Mouse (Mus musculus): ENCODE measurements around the gene Abraxas2. TPM values are rescaled to one million over a fixed set of nuclear protein-coding genes. Genes with fewer than 3 reads are reported as not detected.

Gene Abraxas2
- polyA plus RNA-seq, 1 experiment from 2014 or later: 39.6 TPM

DNA sequence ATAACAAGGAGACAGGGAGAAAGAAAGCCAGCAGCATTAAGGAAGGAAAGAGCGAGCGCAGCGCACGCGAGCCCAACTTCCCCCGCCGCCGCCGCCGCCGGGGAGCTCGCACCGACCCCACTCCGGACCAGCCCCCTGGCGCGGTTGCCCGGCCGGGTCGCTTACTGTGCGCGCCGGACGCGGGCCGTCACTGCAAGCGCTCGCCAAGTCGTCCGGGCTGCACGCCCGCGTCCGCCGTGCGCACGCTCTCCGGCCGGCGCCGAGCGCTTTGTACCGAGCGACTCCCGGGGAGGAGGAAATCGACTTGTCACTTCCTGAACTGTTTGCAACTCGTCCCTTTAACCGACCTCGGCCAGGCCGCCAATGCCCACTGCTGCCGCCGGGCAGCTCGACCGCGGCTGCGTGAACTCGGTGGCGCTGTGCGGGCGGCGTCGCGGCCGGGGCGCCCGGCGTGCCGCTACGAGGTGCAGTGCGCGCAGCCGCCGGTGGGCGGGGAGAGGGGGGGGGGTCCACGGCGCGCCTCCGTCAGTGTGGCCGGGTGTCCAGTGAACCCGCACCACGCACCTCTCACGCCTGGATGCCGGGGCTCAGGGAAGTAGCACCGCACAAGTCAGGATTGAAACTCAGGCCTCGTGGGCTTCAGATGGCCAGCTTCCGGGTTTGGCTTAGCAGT, 45.5 kb upstream of the Abraxas2 start, which contains the start of gene Fam53b:
Gene Fam53b (minus strand): TSS at position 471 of the 673 bp plus-strand sequence.
- peak; percentile 70 for ATAC-seq (ENCODE audit: insufficient read depth)

DNA sequence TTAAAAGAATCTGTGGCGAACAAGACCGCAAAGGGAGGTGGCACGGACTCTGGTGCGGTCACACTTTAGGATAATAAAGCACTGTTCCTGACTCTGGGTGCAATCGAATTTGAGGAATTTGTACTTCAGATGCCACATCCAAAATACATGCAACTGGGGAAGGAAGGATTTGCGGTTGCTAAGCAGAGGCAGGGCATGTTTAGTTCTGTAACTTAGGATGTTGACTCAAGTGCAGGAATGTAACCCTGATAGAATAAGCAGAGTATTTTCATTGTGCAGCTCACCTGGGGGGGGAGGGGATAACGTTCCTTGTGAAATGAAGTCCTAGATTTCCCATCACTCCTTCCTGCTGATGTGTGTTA, 45.0 kb upstream of the Abraxas2 start:
- TF ChIP-seq CTCF (IDR thresholded peaks at IDR 0.05; ENCODE audit: low read depth): no peak

More for the DNA sequence above, 45.5 kb upstream of the Abraxas2 start, which contains the start of gene Fam53b:
- peak within 1 kb of the TSS; percentile 70 for H3K4me3 ChIP-seq (ENCODE audit: low read depth, low read length)
- under 1% methylated on average over 80 of the region's 85 CpGs for WGBS
- 0 out of 2 replicates have a peak, but pooled peaks have one; percentile 37 for TF ChIP-seq CTCF (IDR thresholded peaks at IDR 0.05; ENCODE audit: low read depth)
- H3K9me3 ChIP-seq (ENCODE audit: low read depth, low read length): no peaks in the 10 kb centered on the region
- H3K27ac ChIP-seq (ENCODE audit: low read depth): peak within 1 kb of the TSS; percentile 94
- peak within 1 kb of the TSS; percentile 83 for H3K9ac ChIP-seq
- peak within 1 kb of the TSS; percentile 84 for H3K4me2 ChIP-seq
- H3K36me3 ChIP-seq (ENCODE audit: insufficient read depth): no peaks in the 10 kb centered on the region
- no peaks in the 10 kb centered on the region for H3K27me3 ChIP-seq (ENCODE audit: insufficient read depth, low read length)
- DNase-seq: peak; percentile 74
- H3K4me1 ChIP-seq (ENCODE audit: insufficient read depth): peaks cover 17% of the 10 kb centered on the region

DNA sequence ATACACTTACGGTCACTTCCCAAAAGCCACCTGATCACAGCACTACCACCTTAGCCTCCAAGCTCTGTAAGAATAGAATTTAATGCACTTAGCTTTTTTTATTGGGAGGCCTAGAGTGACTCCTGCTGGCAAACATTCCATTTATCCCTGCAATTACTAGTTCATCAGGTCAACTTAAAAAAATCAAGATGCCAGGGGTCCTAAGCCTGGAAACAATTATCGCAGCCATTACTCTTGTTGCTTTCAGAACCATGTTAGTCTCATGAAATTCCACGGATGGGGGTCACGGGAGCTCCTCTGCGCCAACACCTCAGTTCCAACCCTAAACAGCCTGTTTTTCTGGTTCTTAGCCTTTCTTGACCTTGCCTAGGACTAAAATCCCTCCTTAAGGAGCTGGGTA, 43.9 kb upstream of the Abraxas2 start:
- Histone ChIP-seq H3K9ac (no peak overlapping the region), H3K27ac (ENCODE audit: low read depth) (no peak overlapping the region), H3K27me3 (ENCODE audit: insufficient read depth, low read length) (no peaks in the 10 kb centered on the region), H3K4me1 (ENCODE audit: insufficient read depth) (peaks cover 8% of the 10 kb centered on the region), H3K9me3 (ENCODE audit: low read depth, low read length) (no peaks in the 10 kb centered on the region), H3K4me3 (ENCODE audit: low read depth, low read length) (no peak overlapping the region), H3K4me2 (no peak overlapping the region), H3K36me3 (ENCODE audit: insufficient read depth) (no peaks in the 10 kb centered on the region; the same call in 1 of the 2 replicates)
- no peak for DNase-seq
- ATAC-seq (ENCODE audit: insufficient read depth): no peak
- 71% methylated on average over 5 of the region's 5 CpGs for WGBS
- 0 out of 2 replicates have a peak, but pooled peaks have one; percentile 14 for TF ChIP-seq CTCF (IDR thresholded peaks at IDR 0.05; ENCODE audit: low read depth)

More for the DNA sequence above, 45.0 kb upstream of the Abraxas2 start:
- H3K9ac ChIP-seq: peak overlapping the region; percentile 83
- H3K27ac ChIP-seq (ENCODE audit: low read depth): peak overlapping the region; percentile 94
- peak overlapping the region; percentile 84 for H3K4me2 ChIP-seq
- no peaks in the 10 kb centered on the region for H3K27me3 ChIP-seq (ENCODE audit: insufficient read depth, low read length)
- WGBS: under 1% methylated on average over 7 of the region's 7 CpGs
- peaks cover 12% of the 10 kb centered on the region for H3K4me1 ChIP-seq (ENCODE audit: insufficient read depth)
- ATAC-seq (ENCODE audit: insufficient read depth) (peak; percentile 19), DNase-seq (no peak)
- peak overlapping the region; percentile 70 for H3K4me3 ChIP-seq (ENCODE audit: low read depth, low read length)
- H3K36me3 ChIP-seq (ENCODE audit: insufficient read depth): no peaks in the 10 kb centered on the region
- H3K9me3 ChIP-seq (ENCODE audit: low read depth, low read length): no peaks in the 10 kb centered on the region

DNA sequence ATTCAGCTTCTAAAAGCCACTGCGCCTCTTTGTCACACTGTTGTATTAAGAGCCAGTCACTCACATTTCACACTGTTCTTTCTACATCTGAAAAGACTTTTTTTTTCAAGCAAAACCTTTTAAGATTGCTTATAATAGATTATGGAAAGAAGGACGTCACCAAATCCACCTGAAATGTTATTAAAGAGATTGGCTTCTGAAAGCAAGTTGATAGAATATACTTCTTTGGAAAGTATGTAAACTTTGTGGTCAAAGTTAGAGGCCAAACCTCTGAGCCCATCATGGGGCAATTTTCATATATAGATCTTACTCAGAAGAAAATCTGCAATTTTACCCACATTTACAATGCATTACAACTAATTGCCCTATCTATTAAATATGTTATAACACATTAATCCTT, 42.5 kb upstream of the Abraxas2 start:
- H3K4me3 ChIP-seq (ENCODE audit: low read depth, low read length): no peak overlapping the region
- H3K36me3 ChIP-seq (ENCODE audit: insufficient read depth): peaks cover 6% of the 10 kb centered on the region; the same call in 1 of the 2 replicates
- no peak for TF ChIP-seq CTCF (IDR thresholded peaks at IDR 0.05; ENCODE audit: low read depth)
- no peaks in the 10 kb centered on the region for H3K9me3 ChIP-seq (ENCODE audit: low read depth, low read length)
- H3K9ac ChIP-seq: no peak overlapping the region
- WGBS: 85% methylated on average over 2 of the region's 2 CpGs
- H3K27ac ChIP-seq (ENCODE audit: low read depth): no peak overlapping the region
- H3K4me2 ChIP-seq: no peak overlapping the region
- no peaks in the 10 kb centered on the region for H3K27me3 ChIP-seq (ENCODE audit: insufficient read depth, low read length)
- DNase-seq (no peak), ATAC-seq (ENCODE audit: insufficient read depth) (no peak)
- H3K4me1 ChIP-seq (ENCODE audit: insufficient read depth): no peaks in the 10 kb centered on the region

DNA sequence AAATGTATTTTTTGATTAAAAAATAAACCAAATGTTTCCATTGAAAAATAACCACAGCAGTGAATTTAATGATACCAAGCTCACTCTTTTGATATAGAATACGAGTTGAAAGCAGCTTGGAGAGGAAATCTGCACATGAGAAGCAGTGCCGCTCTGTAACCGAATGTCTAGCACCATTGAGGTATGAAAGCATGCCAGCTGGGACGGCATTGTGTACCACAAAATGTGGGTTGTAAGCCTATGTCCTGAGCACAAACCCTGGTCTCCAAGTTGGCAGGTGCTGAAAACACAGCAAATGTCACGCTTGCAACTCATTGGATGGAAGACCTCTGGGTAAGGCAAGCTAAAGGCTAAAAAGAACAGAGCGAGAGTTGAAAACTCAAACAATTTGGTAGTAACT, 42.0 kb upstream of the Abraxas2 start:
- H3K27ac ChIP-seq (ENCODE audit: low read depth): no peak overlapping the region
- no peaks in the 10 kb centered on the region for H3K4me1 ChIP-seq (ENCODE audit: insufficient read depth)
- peaks cover 6% of the 10 kb centered on the region; the same call in 1 of the 2 replicates for H3K36me3 ChIP-seq (ENCODE audit: insufficient read depth)
- no peaks in the 10 kb centered on the region for H3K27me3 ChIP-seq (ENCODE audit: insufficient read depth, low read length)
- TF ChIP-seq CTCF (IDR thresholded peaks at IDR 0.05; ENCODE audit: low read depth): no peak
- ATAC-seq (ENCODE audit: insufficient read depth) (no peak), DNase-seq (no peak)
- no peak overlapping the region for H3K4me2 ChIP-seq
- 93% methylated on average over 6 of the region's 6 CpGs for WGBS
- no peak overlapping the region for H3K4me3 ChIP-seq (ENCODE audit: low read depth, low read length)
- H3K9me3 ChIP-seq (ENCODE audit: low read depth, low read length): no peaks in the 10 kb centered on the region
- no peak overlapping the region for H3K9ac ChIP-seq

DNA sequence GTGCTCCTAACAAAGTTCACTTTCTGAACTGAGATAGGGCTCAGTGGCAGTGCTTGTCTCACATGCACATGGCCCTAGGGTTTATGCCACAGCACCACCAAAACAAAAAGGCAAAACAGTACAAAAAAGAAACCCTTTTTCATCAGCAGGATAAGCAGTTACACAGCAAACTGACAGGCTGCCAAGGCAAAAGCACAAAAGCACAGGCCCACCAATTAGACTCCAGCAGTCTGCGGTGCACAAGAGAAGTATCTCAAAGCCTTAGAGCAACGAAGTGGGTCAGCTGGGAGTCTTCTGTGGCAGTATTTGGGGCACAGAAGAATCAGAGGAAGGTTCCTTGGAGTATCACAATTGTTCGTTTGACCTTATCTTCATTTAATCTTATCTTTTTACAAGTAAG, 38.3 kb upstream of the Abraxas2 start:
- Histone ChIP-seq H3K4me1 (ENCODE audit: insufficient read depth) (no peaks in the 10 kb centered on the region), H3K4me2 (no peak overlapping the region), H3K36me3 (ENCODE audit: insufficient read depth) (peaks cover 18% of the 10 kb centered on the region; the same call in 1 of the 2 replicates), H3K9ac (no peak overlapping the region), H3K4me3 (ENCODE audit: low read depth, low read length) (no peak overlapping the region), H3K27me3 (ENCODE audit: insufficient read depth, low read length) (no peaks in the 10 kb centered on the region), H3K27ac (ENCODE audit: low read depth) (no peak overlapping the region), H3K9me3 (ENCODE audit: low read depth, low read length) (no peaks in the 10 kb centered on the region)
- ATAC-seq (ENCODE audit: insufficient read depth) (no peak), DNase-seq (no peak)
- 80% methylated on average over 3 of the region's 3 CpGs for WGBS
- no peak for TF ChIP-seq CTCF (IDR thresholded peaks at IDR 0.05; ENCODE audit: low read depth)

DNA sequence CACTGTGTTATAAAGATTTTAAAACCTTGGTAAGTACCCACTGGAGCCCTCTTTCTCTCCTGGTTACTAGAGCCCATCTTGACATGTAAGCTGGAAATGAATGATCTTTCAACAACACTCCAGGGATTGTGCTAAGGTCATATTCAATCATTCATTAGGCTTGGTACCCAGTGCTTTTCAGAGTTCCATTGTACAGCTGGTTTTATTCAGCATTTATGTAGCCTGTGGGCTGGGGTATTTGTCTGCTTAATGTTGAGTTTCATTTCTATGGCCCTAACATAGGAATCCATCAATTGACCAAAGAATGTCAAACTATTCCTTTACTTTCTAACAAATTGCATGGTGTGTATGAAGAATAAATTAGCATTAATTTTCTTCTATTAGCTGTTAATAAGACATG, 35.2 kb upstream of the Abraxas2 start:
- no peak for DNase-seq
- H3K27me3 ChIP-seq (ENCODE audit: insufficient read depth, low read length): no peaks in the 10 kb centered on the region
- H3K4me3 ChIP-seq (ENCODE audit: low read depth, low read length): no peak overlapping the region
- H3K9ac ChIP-seq: no peak overlapping the region
- no peaks in the 10 kb centered on the region for H3K9me3 ChIP-seq (ENCODE audit: low read depth, low read length)
- H3K27ac ChIP-seq (ENCODE audit: low read depth): no peak overlapping the region
- TF ChIP-seq CTCF (IDR thresholded peaks at IDR 0.05; ENCODE audit: low read depth): no peak
- no peaks in the 10 kb centered on the region for H3K4me1 ChIP-seq (ENCODE audit: insufficient read depth)
- no peak for ATAC-seq (ENCODE audit: insufficient read depth)
- H3K4me2 ChIP-seq: no peak overlapping the region
- peaks cover 36% of the 10 kb centered on the region for H3K36me3 ChIP-seq (ENCODE audit: insufficient read depth)
